Mouse (Mus musculus): ENCODE results near the gene Irf2.

DNA sequence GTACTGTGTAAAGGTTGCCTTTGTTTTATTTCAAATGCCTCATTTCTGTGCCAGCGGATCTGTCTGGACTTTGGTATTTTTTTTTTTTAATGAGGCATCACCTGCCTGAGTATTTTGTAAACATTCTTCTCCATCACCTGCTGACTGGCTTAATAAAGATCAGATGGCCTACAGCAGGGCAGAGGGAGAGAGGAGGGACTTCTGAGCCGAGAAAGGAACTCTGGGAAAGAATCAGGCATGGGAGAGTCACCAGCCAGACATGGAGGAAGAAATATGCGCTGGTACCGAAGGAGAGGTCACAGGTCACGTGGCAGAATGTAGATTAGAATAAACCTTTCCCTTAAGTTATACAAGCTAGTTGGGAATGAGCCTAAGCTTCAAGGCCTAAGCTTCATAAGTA is 143.2 kb downstream of the Irf2 start:
- TF ChIP-seq CTCF (IDR thresholded peaks at IDR 0.05; ENCODE audit: insufficient read depth, low read depth, low read length), result no peak
- no peak for TF ChIP-seq POLR2A (IDR thresholded peaks at IDR 0.05; ENCODE audit: insufficient read depth, low read depth, low read length)

Measured in olfactory bulb, adult 2 months (tissue).